Mouse (Mus musculus): ENCODE data around the gene Pxn. TPM values are rescaled to one million over a fixed set of nuclear protein-coding genes. Genes with fewer than 3 reads are reported as not detected.
A peak's percentile ranks its signal among the peaks of the same experiment; 100 is the strongest.

The Pxn gene
- total and polyA plus RNA-seq, 2 experiments from 2014 or later = 19.9 to 66.6 TPM

DNA sequence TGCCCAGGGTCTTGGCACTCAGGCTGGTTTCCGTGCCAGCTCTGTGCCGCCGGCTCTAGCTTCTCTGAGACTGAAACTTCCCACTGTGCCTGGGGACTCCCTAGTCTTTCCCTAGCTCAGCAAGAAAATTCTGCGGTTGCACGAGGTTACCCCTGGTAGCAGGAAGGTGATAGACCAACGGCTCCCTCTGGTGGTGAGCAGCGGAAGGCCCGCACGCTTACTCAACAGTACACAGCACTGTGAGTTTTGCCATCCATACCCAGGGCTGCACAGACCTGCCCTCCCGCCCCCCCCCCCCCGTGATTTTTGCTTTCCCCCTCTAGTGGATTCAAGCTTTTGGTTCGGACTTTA lies 32.2 kb downstream of the Pxn start:
- DNase-seq (ENCODE audit: low spot score) (peak; percentile 86), ATAC-seq (ENCODE audit: insufficient read depth, low read depth) (peak; percentile 75)
- no peak overlapping the region for H3K4me2 ChIP-seq (ENCODE audit: low read depth, low read length)
- H3K27ac ChIP-seq (ENCODE audit: low read depth) = no peak overlapping the region
- no peaks in the 10 kb centered on the region for H3K9me3 ChIP-seq (replicated peaks; ENCODE audit: control insufficient read depth, low read length)
- WGBS = under 1% methylated on average over 12 of the region's 12 CpGs
- no peak overlapping the region for H3K4me3 ChIP-seq (ENCODE audit: low read depth, low read length)
- H3K27me3 ChIP-seq (ENCODE audit: control insufficient read depth, insufficient read depth, low read length) = no peaks in the 10 kb centered on the region
- no peaks in the 10 kb centered on the region for H3K36me3 ChIP-seq (replicated peaks; ENCODE audit: control insufficient read depth, insufficient read depth, low read length)
- no peak for TF ChIP-seq EP300 (IDR thresholded peaks at IDR 0.05; ENCODE audit: low read depth)
- peak; percentile 97 for TF ChIP-seq CTCF (IDR thresholded peaks at IDR 0.05; ENCODE audit: low read depth)
- peaks cover 39% of the 10 kb centered on the region for H3K4me1 ChIP-seq (ENCODE audit: control insufficient read depth, insufficient read depth)
- H3K9ac ChIP-seq (replicated peaks; ENCODE audit: low read depth, low read length) = no peak overlapping the region

DNA sequence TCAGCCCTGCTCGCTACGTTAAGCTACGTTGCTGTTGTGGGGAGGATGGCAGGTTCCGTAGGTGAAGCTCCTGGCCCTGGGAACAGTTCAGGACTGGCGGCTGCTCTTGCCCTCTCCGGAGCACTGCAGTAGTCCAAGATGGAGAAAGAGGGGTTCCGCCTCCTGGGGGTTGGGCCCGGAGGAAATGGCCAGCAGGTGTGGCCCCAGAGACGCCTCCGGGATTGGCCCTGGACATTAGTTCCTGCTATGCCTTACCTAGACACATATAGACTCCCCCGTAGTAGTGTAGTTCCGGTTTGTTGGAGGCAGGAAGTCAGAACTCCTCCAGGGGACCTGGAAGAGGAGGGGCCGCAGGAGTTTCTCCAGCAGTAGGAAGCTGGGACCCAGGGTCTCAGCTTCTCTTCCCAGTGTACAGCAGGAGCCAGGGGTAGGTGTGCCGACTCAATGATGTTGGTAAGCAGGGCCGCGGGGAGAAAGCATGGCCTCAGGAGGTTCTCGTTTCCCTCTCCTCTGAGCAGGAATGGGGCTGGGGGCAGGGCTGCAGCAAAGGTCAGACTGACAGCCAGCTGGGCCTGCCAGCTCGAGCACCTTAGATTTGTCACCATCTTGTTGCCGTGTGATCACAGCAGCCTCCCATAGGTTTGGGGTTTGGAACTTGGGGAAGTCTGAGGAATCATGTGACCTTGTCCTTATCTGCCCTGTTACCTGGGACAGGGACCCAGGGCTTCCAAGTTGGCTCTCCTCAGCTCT lies 36.3 kb downstream of the Pxn start:
- WGBS = 48% methylated on average over 19 of the region's 19 CpGs
- no peak for TF ChIP-seq EP300 (IDR thresholded peaks at IDR 0.05; ENCODE audit: low read depth)
- no peak for TF ChIP-seq CTCF (IDR thresholded peaks at IDR 0.05; ENCODE audit: low read depth)
- DNase-seq (ENCODE audit: low spot score) (no peak), ATAC-seq (ENCODE audit: insufficient read depth, low read depth) (no peak)
- H3K4me3 ChIP-seq (ENCODE audit: low read depth, low read length) = peak overlapping the region; percentile 4; the same call in 1 of the 2 replicates
- peak overlapping the region; percentile 36; the same call in 1 of the 2 replicates for H3K4me2 ChIP-seq (ENCODE audit: low read depth, low read length)
- H3K4me1 ChIP-seq (ENCODE audit: control insufficient read depth, insufficient read depth) = peaks cover 24% of the 10 kb centered on the region
- H3K9me3 ChIP-seq (replicated peaks; ENCODE audit: control insufficient read depth, low read length) = no peaks in the 10 kb centered on the region
- peaks cover 31% of the 10 kb centered on the region for H3K36me3 ChIP-seq (replicated peaks; ENCODE audit: control insufficient read depth, insufficient read depth, low read length)
- H3K27me3 ChIP-seq (ENCODE audit: control insufficient read depth, insufficient read depth, low read length) = no peaks in the 10 kb centered on the region
- H3K9ac ChIP-seq (replicated peaks; ENCODE audit: low read depth, low read length) = no peak overlapping the region
- H3K27ac ChIP-seq (ENCODE audit: low read depth) = peak overlapping the region; percentile 82

- DNase-seq (ENCODE audit: low spot score) (peak; percentile 72), ATAC-seq (ENCODE audit: insufficient read depth, low read depth) (peak; percentile 82)
- Histone ChIP-seq H3K9ac (replicated peaks; ENCODE audit: low read depth, low read length) (peak overlapping the region; percentile 8; the same call in 1 of the 2 replicates), H3K36me3 (replicated peaks; ENCODE audit: control insufficient read depth, insufficient read depth, low read length) (peaks cover 39% of the 10 kb centered on the region), H3K4me3 (ENCODE audit: low read depth, low read length) (no peak overlapping the region), H3K9me3 (replicated peaks; ENCODE audit: control insufficient read depth, low read length) (no peaks in the 10 kb centered on the region), H3K27me3 (ENCODE audit: control insufficient read depth, insufficient read depth, low read length) (no peaks in the 10 kb centered on the region), H3K4me2 (ENCODE audit: low read depth, low read length) (peak overlapping the region; percentile 42), H3K4me1 (ENCODE audit: control insufficient read depth, insufficient read depth) (peaks cover 21% of the 10 kb centered on the region), H3K27ac (ENCODE audit: low read depth) (peak overlapping the region; percentile 82)
- WGBS = 14% methylated on average over 17 of the region's 17 CpGs
- TF ChIP-seq EP300 (IDR thresholded peaks at IDR 0.05; ENCODE audit: low read depth) = no peak
Measured at GRCm38 (mm10) chr5:115543509-115544253, 37.2 kb downstream of the Pxn start.

- H3K36me3 ChIP-seq (replicated peaks; ENCODE audit: control insufficient read depth, insufficient read depth, low read length) = peaks cover 50% of the 10 kb centered on the region
- ATAC-seq (ENCODE audit: insufficient read depth, low read depth) = no peak
- H3K9ac ChIP-seq (replicated peaks; ENCODE audit: low read depth, low read length) = no peak overlapping the region
- H3K4me1 ChIP-seq (ENCODE audit: control insufficient read depth, insufficient read depth) = peaks cover 21% of the 10 kb centered on the region
- H3K4me3 ChIP-seq (ENCODE audit: low read depth, low read length) = no peak overlapping the region
- 66% methylated on average over 18 of the region's 18 CpGs for WGBS
- TF ChIP-seq CTCF (IDR thresholded peaks at IDR 0.05; ENCODE audit: low read depth) (no peak), EP300 (IDR thresholded peaks at IDR 0.05; ENCODE audit: low read depth) (no peak)
- no peaks in the 10 kb centered on the region for H3K9me3 ChIP-seq (replicated peaks; ENCODE audit: control insufficient read depth, low read length)
- no peaks in the 10 kb centered on the region for H3K27me3 ChIP-seq (ENCODE audit: control insufficient read depth, insufficient read depth, low read length)
- H3K4me2 ChIP-seq (ENCODE audit: low read depth, low read length) = no peak overlapping the region
- DNase-seq (ENCODE audit: low spot score) = no peak
- H3K27ac ChIP-seq (ENCODE audit: low read depth) = no peak overlapping the region; the same call in 1 of the 2 replicates
Measured at GRCm38 (mm10) chr5:115544655-115545185, 38.2 kb downstream of the Pxn start.

DNA sequence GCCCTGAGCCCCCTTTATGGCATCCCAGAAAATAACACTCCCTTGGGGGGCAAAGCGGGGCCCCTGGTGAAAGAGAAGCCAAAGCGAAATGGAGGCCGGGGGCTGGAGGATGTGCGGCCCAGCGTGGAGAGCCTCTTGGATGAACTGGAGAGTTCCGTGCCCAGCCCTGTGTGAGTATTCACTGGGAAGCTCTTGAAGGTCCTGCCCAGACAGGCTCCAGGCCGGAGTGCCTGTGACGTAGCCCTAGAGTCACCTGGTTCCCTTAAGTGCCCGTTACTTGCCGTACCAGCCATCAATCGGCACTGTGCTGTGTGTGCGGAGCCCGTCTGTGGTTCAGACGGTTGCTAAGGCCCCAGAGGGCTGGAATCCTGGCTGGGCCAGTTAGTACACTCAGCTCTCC lies 39.2 kb downstream of the Pxn start:
- no peak for TF ChIP-seq CTCF (IDR thresholded peaks at IDR 0.05; ENCODE audit: low read depth)
- ATAC-seq (ENCODE audit: insufficient read depth, low read depth) (no peak), DNase-seq (ENCODE audit: low spot score) (no peak)
- WGBS = 93% methylated on average over 14 of the region's 14 CpGs
- Histone ChIP-seq H3K9me3 (replicated peaks; ENCODE audit: control insufficient read depth, low read length) (no peaks in the 10 kb centered on the region), H3K4me3 (ENCODE audit: low read depth, low read length) (no peak overlapping the region), H3K4me2 (ENCODE audit: low read depth, low read length) (no peak overlapping the region), H3K4me1 (ENCODE audit: control insufficient read depth, insufficient read depth) (peaks cover 21% of the 10 kb centered on the region), H3K27me3 (ENCODE audit: control insufficient read depth, insufficient read depth, low read length) (no peaks in the 10 kb centered on the region), H3K27ac (ENCODE audit: low read depth) (no peak overlapping the region), H3K9ac (replicated peaks; ENCODE audit: low read depth, low read length) (no peak overlapping the region), H3K36me3 (replicated peaks; ENCODE audit: control insufficient read depth, insufficient read depth, low read length) (peaks cover 56% of the 10 kb centered on the region)
